Mouse (Mus musculus) embryonic facial prominence, embryonic 15.5 days (tissue): ENCODE measurements around the gene Filip1. TPM values are rescaled to one million over a fixed set of nuclear protein-coding genes. Genes with fewer than 3 reads are reported as not detected.
"Not testable (repeated sequence)": the region's sequence is repeated elsewhere in the genome, so short reads cannot be mapped to it uniquely, and the experiment has no call there.

Experiments
- ATAC-seq: fragments of 200-750 bp; cut with Nextera tagmentation; 2 replicates; pipeline ENCODE4 v1.8.0; 2017; ENCODE audit warnings: low read depth, moderate TSS enrichment; ENCODE audit not compliant: insufficient number of reproducible peaks, low FRiP score, low TSS enrichment
- H3K27ac ChIP-seq: fragments of 300-500 bp; sonication (generic); replicated peaks from 2 replicates; pipeline ENCODE4 v1.5.1; 2015; ENCODE audit warnings: mild to moderate bottlenecking, inconsistent platforms
- H3K27me3 ChIP-seq: fragments of 300-500 bp; sonication (generic); 2 replicates; pipeline ENCODE4 v1.6.1; 2015; ENCODE audit warnings: inconsistent platforms
- H3K36me3 ChIP-seq: fragments of 300-500 bp; sonication (generic); 2 replicates; pipeline ENCODE4 v1.6.1; 2015; ENCODE audit warnings: mild to moderate bottlenecking, inconsistent platforms
- H3K4me1 ChIP-seq: fragments of 300-500 bp; sonication (generic); 2 replicates; pipeline ENCODE4 v1.6.1; 2015; ENCODE audit warnings: inconsistent platforms
- H3K4me2 ChIP-seq: fragments of 300-500 bp; sonication (generic); replicated peaks from 2 replicates; pipeline ENCODE4 v1.6.1; 2015; ENCODE audit warnings: mild to moderate bottlenecking, inconsistent platforms
- H3K4me3 ChIP-seq: fragments of 300-500 bp; sonication (generic); replicated peaks from 2 replicates; pipeline ENCODE4 v1.5.1; 2015; ENCODE audit warnings: mild to moderate bottlenecking, inconsistent platforms
- H3K9ac ChIP-seq: fragments of 300-500 bp; sonication (generic); 2 replicates; pipeline ENCODE4 v1.6.1; 2015; ENCODE audit warnings: inconsistent platforms
- H3K9me3 ChIP-seq: fragments of 300-500 bp; sonication (generic); replicated peaks from 2 replicates; pipeline ENCODE4 v1.6.1; 2016; ENCODE audit warnings: inconsistent platforms
- WGBS: fragments of 180-500 bp; shearing (Covaris S2); methylation state at CpG from one replicate; pipeline ENCODE4 v1.1.7; 2015; 5-methylcytosine and 5-hydroxymethylcytosine counted together
- polyA plus RNA-seq: library from polyadenylated mRNA; unstranded; fragments of >200 nt; fragmentation: Nextera tagmentation; extraction: Ambion mirVana; gene quantifications from 2 replicates; pipeline ENCODE4 v1.2.1, GENCODE M21; 2015

Gene Filip1
- polyA plus RNA-seq, result 7.6 and 10.6 TPM in 2 replicates

- Histone ChIP-seq H3K9me3 (no peaks in the 10 kb centered on the region), H3K27me3 (no peaks in the 10 kb centered on the region), H3K4me3 (no peak within 1 kb of the TSS; the same call in 1 of the 2 replicates), H3K4me2 (peak within 1 kb of the TSS; percentile 35), H3K36me3 (no peaks in the 10 kb centered on the region), H3K27ac (peak within 1 kb of the TSS; percentile 85), H3K9ac (no peak within 1 kb of the TSS), H3K4me1 (peaks cover 18% of the 10 kb centered on the region)
- 28% methylated on average over 7 of the region's 7 CpGs for WGBS
- ATAC-seq, result peak; percentile 51; the same call in 1 of the 2 replicates
These were observed at the start of gene Filip1 for GRCm38 (mm10) chr9:80012751-80013150. Filip1 (minus strand) TSS chr9:80012851.

GRCm38 (mm10) chr9:80057690-80058089 lies 45.0 kb upstream of the Filip1 start:
- Histone ChIP-seq H3K4me2 (no peak overlapping the region), H3K36me3 (no peaks in the 10 kb centered on the region), H3K9me3 (no peaks in the 10 kb centered on the region), H3K27ac (no peak overlapping the region), H3K4me3 (no peak overlapping the region), H3K4me1 (no peaks in the 10 kb centered on the region), H3K9ac (no peak overlapping the region), H3K27me3 (no peaks in the 10 kb centered on the region)
- WGBS, result 73% methylated on average over 2 of the region's 2 CpGs
- no peak for ATAC-seq

GRCm38 (mm10) chr9:80052951-80053350 lies 40.3 kb upstream of the Filip1 start:
- no peak for ATAC-seq
- Histone ChIP-seq H3K27ac (no peak overlapping the region), H3K4me1 (no peaks in the 10 kb centered on the region), H3K4me2 (no peak overlapping the region), H3K4me3 (no peak overlapping the region), H3K27me3 (no peaks in the 10 kb centered on the region), H3K9ac (no peak overlapping the region), H3K9me3 (no peaks in the 10 kb centered on the region), H3K36me3 (no peaks in the 10 kb centered on the region)
- WGBS, result 82% methylated on average over 5 of the region's 5 CpGs

- H3K27me3 ChIP-seq, H3K4me1 ChIP-seq, H3K4me2 ChIP-seq, H3K36me3 ChIP-seq, H3K4me3 ChIP-seq, H3K9ac ChIP-seq, H3K27ac ChIP-seq, ATAC-seq, H3K9me3 ChIP-seq: not testable (repeated sequence)
- 39% methylated on average over 5 of the region's 5 CpGs for WGBS
These were observed 36.6 kb upstream of the Filip1 start for GRCm38 (mm10) chr9:80049271-80049670.

- not testable (repeated sequence) for H3K4me2 ChIP-seq, ATAC-seq, H3K27ac ChIP-seq, H3K4me1 ChIP-seq, H3K36me3 ChIP-seq, H3K4me3 ChIP-seq, H3K9ac ChIP-seq, H3K27me3 ChIP-seq, H3K9me3 ChIP-seq
- 87% methylated on average over 4 of the region's 4 CpGs for WGBS
These were observed 31.6 kb upstream of the Filip1 start for GRCm38 (mm10) chr9:80044301-80044700.

GRCm38 (mm10) chr9:80039296-80039815 lies 26.7 kb upstream of the Filip1 start:
- no peak overlapping the region for H3K9ac ChIP-seq
- no peak overlapping the region for H3K4me3 ChIP-seq
- no peaks in the 10 kb centered on the region for H3K9me3 ChIP-seq
- WGBS, result 17% methylated on average over 2 of the region's 2 CpGs
- no peaks in the 10 kb centered on the region for H3K27me3 ChIP-seq
- H3K27ac ChIP-seq, result peak overlapping the region; percentile 55; the same call in 1 of the 2 replicates
- no peak overlapping the region for H3K4me2 ChIP-seq
- ATAC-seq, result no peak
- H3K36me3 ChIP-seq, result no peaks in the 10 kb centered on the region
- peaks cover 9% of the 10 kb centered on the region for H3K4me1 ChIP-seq

- Histone ChIP-seq H3K27ac (no peak overlapping the region), H3K27me3 (no peaks in the 10 kb centered on the region)
- ATAC-seq, result no peak
These were observed 25.3 kb upstream of the Filip1 start for GRCm38 (mm10) chr9:80037997-80038383.

GRCm38 (mm10) chr9:80037262-80037996 lies 24.8 kb upstream of the Filip1 start:
- H3K36me3 ChIP-seq, result no peaks in the 10 kb centered on the region
- 89% methylated on average over 13 of the region's 13 CpGs for WGBS
- no peak overlapping the region for H3K27ac ChIP-seq
- no peak overlapping the region for H3K9ac ChIP-seq
- H3K4me2 ChIP-seq, result no peak overlapping the region
- H3K27me3 ChIP-seq, result no peaks in the 10 kb centered on the region
- no peaks in the 10 kb centered on the region for H3K9me3 ChIP-seq
- H3K4me3 ChIP-seq, result no peak overlapping the region
- no peak for ATAC-seq
- peaks cover 9% of the 10 kb centered on the region for H3K4me1 ChIP-seq

More at GRCm38 (mm10) chr9:80037997-80038383, 25.3 kb upstream of the Filip1 start:
- H3K4me3 ChIP-seq, result no peak overlapping the region
- peaks cover 9% of the 10 kb centered on the region for H3K4me1 ChIP-seq
- no peaks in the 10 kb centered on the region for H3K9me3 ChIP-seq
- no peak overlapping the region for H3K4me2 ChIP-seq
- H3K36me3 ChIP-seq, result no peaks in the 10 kb centered on the region
- H3K9ac ChIP-seq, result no peak overlapping the region

- Histone ChIP-seq H3K27me3 (no peaks in the 10 kb centered on the region), H3K27ac (no peak overlapping the region), H3K4me3 (no peak overlapping the region), H3K9me3 (no peaks in the 10 kb centered on the region), H3K4me1 (no peaks in the 10 kb centered on the region), H3K9ac (no peak overlapping the region), H3K4me2 (no peak overlapping the region), H3K36me3 (no peaks in the 10 kb centered on the region)
- no peak for ATAC-seq
- 63% methylated on average over 6 of the region's 6 CpGs for WGBS
These were observed 13.9 kb upstream of the Filip1 start for GRCm38 (mm10) chr9:80026581-80027021.

- no peak for ATAC-seq
- 4% methylated on average over 2 of the region's 2 CpGs for WGBS
- no peak overlapping the region for H3K4me3 ChIP-seq
These were observed 13.4 kb upstream of the Filip1 start for GRCm38 (mm10) chr9:80026017-80026416.

GRCm38 (mm10) chr9:80025347-80025746 lies 12.7 kb upstream of the Filip1 start:
- H3K4me1 ChIP-seq, H3K9me3 ChIP-seq, H3K27ac ChIP-seq, H3K36me3 ChIP-seq, H3K27me3 ChIP-seq, H3K9ac ChIP-seq, H3K4me2 ChIP-seq, ATAC-seq, H3K4me3 ChIP-seq: not testable (repeated sequence)
- WGBS, result 87% methylated on average over 5 of the region's 5 CpGs

More at GRCm38 (mm10) chr9:80026017-80026416, 13.4 kb upstream of the Filip1 start:
- Histone ChIP-seq H3K27me3 (no peaks in the 10 kb centered on the region), H3K4me2 (no peak overlapping the region), H3K9ac (no peak overlapping the region), H3K36me3 (no peaks in the 10 kb centered on the region), H3K9me3 (no peaks in the 10 kb centered on the region), H3K4me1 (no peaks in the 10 kb centered on the region), H3K27ac (no peak overlapping the region)

- Histone ChIP-seq H3K9me3 (no peaks in the 10 kb centered on the region), H3K9ac (no peak overlapping the region), H3K27me3 (no peaks in the 10 kb centered on the region), H3K4me1 (no peaks in the 10 kb centered on the region), H3K27ac (no peak overlapping the region), H3K4me3 (no peak overlapping the region), H3K36me3 (no peaks in the 10 kb centered on the region), H3K4me2 (no peak overlapping the region)
- WGBS, result 60% methylated on average over 8 of the region's 8 CpGs
- no peak for ATAC-seq
These were observed 10.2 kb upstream of the Filip1 start for GRCm38 (mm10) chr9:80022821-80023220.
